ENCODE assay signal across 12 mouse cellular contexts in the genomic region with DNA sequence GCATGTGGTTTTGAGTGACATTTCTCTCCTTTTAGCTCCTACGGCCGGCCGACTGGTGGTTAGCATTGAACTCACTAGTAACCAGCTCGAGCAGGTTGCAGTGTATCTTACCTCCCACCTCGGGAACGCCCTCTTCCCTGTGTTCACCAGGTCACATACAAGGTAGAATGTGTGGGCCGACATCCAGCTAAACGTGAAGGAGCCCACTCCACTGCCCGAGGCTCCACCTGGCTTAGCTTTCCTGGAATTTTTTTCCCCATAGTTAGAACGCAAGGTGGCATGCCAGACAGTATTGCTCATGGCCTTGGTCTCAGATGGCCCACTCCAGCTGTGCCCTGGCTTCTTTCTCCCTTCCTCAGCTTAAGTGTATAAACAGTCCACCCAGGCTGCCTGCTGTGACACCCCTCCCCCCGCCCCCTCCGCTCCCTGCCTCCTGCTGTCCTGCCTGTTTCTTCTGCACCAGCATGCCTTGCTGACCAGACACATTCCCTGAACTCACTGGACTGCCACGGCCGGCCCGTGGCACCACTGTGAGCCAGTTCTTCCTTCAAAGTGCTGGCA. TPM values are rescaled to one million over a fixed set of nuclear protein-coding genes. Genes with fewer than 3 reads are reported as not detected.
DNase-seq lines count a peak whose midpoint lies in the region; ATAC-seq and TF ChIP-seq lines count a peak whose summit lies in the region.
"Had no signal": no experiment of that assay in that cellular context is flagged by ENCODE, and none has a peak within 500 bp of the region (broad histone marks: within the 10 kb centered on the region; RNA-seq: fewer than 3 reads in every experiment).

No protein-coding gene starts in this region.

- H3K9me3 ChIP-seq in forebrain, embryonic 15.5 days, result no peaks in the 10 kb centered on the region
- H3K9me3 ChIP-seq in forebrain, embryonic 14.5 days (replicated peaks; ENCODE audit: control insufficient read depth, low read length), result no peaks in the 10 kb centered on the region
- no peaks in the 10 kb centered on the region for H3K9me3 ChIP-seq in midbrain, embryonic 11.5 days (ENCODE audit: control insufficient read depth, low read length)
- no peaks in the 10 kb centered on the region for H3K9me3 ChIP-seq in midbrain, embryonic 15.5 days
- H3K9me3 ChIP-seq in stomach, postnatal 0 days (ENCODE audit: control insufficient read depth, low read length), result no peaks in the 10 kb centered on the region
- H3K9me3 ChIP-seq: embryonic facial prominence, embryonic 13.5 days; midbrain, embryonic 10.5 days had no signal

- no peak overlapping the region for H3K4me3 ChIP-seq in forebrain, embryonic 15.5 days
- no peak overlapping the region for H3K4me3 ChIP-seq in forebrain, embryonic 14.5 days (ENCODE audit: low read depth, low read length)
- H3K4me3 ChIP-seq in midbrain, embryonic 11.5 days (ENCODE audit: low read depth, low read length), result no peak overlapping the region
- no peak overlapping the region for H3K4me3 ChIP-seq in midbrain, embryonic 15.5 days
- H3K4me3 ChIP-seq in stomach, postnatal 0 days (ENCODE audit: low read depth, low read length), result no peak overlapping the region
- H3K4me3 ChIP-seq: embryonic facial prominence, embryonic 13.5 days; midbrain, embryonic 10.5 days had no signal

- 0 out of 2 replicates have a peak, but pooled peaks have one; percentile 38 for ATAC-seq in forebrain, embryonic 15.5 days (replicated peaks)
- ATAC-seq in forebrain, embryonic 14.5 days, result no peak
- peak; percentile 47; the same call in 1 of the 2 replicates for ATAC-seq in midbrain, embryonic 11.5 days (ENCODE audit: low FRiP score)
- ATAC-seq in midbrain, embryonic 15.5 days (replicated peaks), result no peak
- peak; percentile 53 for ATAC-seq in stomach, postnatal 0 days (ENCODE audit: low FRiP score, low TSS enrichment)
- no peak for ATAC-seq in inflammation-experienced regulatory T-cells, adult 6 months

- H3K9ac ChIP-seq in forebrain, embryonic 15.5 days (replicated peaks), result no peak overlapping the region
- H3K9ac ChIP-seq in forebrain, embryonic 14.5 days (ENCODE audit: low read length), result no peak overlapping the region
- H3K9ac ChIP-seq in midbrain, embryonic 11.5 days (ENCODE audit: low read length), result no peak overlapping the region
- no peak overlapping the region for H3K9ac ChIP-seq in midbrain, embryonic 15.5 days
- no peak overlapping the region for H3K9ac ChIP-seq in stomach, postnatal 0 days (ENCODE audit: low read length)
- H3K9ac ChIP-seq: embryonic facial prominence, embryonic 13.5 days had no signal

- no peaks in the 10 kb centered on the region for H3K27me3 ChIP-seq in forebrain, embryonic 15.5 days
- H3K27me3 ChIP-seq in forebrain, embryonic 14.5 days (replicated peaks; ENCODE audit: control insufficient read depth, insufficient read depth, low read length), result no peaks in the 10 kb centered on the region
- H3K27me3 ChIP-seq in midbrain, embryonic 11.5 days (ENCODE audit: control insufficient read depth, insufficient read depth, low read length), result no peaks in the 10 kb centered on the region
- H3K27me3 ChIP-seq in midbrain, embryonic 15.5 days (replicated peaks), result no peaks in the 10 kb centered on the region
- no peaks in the 10 kb centered on the region for H3K27me3 ChIP-seq in stomach, postnatal 0 days (ENCODE audit: control insufficient read depth, insufficient read depth, low read length)
- H3K27me3 ChIP-seq: embryonic facial prominence, embryonic 13.5 days had no signal

- no peak for DNase-seq in forebrain, embryonic 14.5 days (ENCODE audit: low spot score)
- DNase-seq in midbrain, embryonic 11.5 days (ENCODE audit: low spot score, missing footprints), result no peak
- DNase-seq in kidney, postnatal 25 days, result peak; percentile 77 to 93
- DNase-seq in stomach, postnatal 0 days (ENCODE audit: low spot score), result no peak
- DNase-seq in left cerebral cortex, adult 8-10 months (ENCODE audit: low spot score in 2 of 2), result no peak
- DNase-seq: cerebellum, postnatal 10 days had no signal

- H3K4me1 ChIP-seq in forebrain, embryonic 15.5 days, result no peaks in the 10 kb centered on the region
- no peaks in the 10 kb centered on the region for H3K4me1 ChIP-seq in forebrain, embryonic 14.5 days (ENCODE audit: control insufficient read depth, insufficient read depth, low read length)
- peaks cover 10% of the 10 kb centered on the region for H3K4me1 ChIP-seq in midbrain, embryonic 11.5 days (ENCODE audit: control insufficient read depth, insufficient read depth, low read length)
- no peaks in the 10 kb centered on the region for H3K4me1 ChIP-seq in midbrain, embryonic 15.5 days
- no peaks in the 10 kb centered on the region for H3K4me1 ChIP-seq in stomach, postnatal 0 days (replicated peaks; ENCODE audit: control insufficient read depth, insufficient read depth)

- no peak for TF ChIP-seq CTCF in stomach, postnatal 0 days (IDR thresholded peaks at IDR 0.05; ENCODE audit: low read depth)

- no peak for TF ChIP-seq EP300 in stomach, postnatal 0 days (optimal IDR thresholded peaks at IDR 0.05)

- 63% methylated on average over 15 of the region's 15 CpGs for whole genome bisulfite sequencing in forebrain, embryonic 15.5 days
- WGBS in forebrain, embryonic 14.5 days, result 54% methylated on average over 15 of the region's 15 CpGs
- 53% methylated on average over 15 of the region's 15 CpGs for WGBS in midbrain, embryonic 11.5 days
- WGBS in midbrain, embryonic 15.5 days, result 54% methylated on average over 15 of the region's 15 CpGs
- WGBS in stomach, postnatal 0 days, result 47% methylated on average over 15 of the region's 15 CpGs

- no peaks in the 10 kb centered on the region for H3K36me3 ChIP-seq in forebrain, embryonic 15.5 days
- no peaks in the 10 kb centered on the region for H3K36me3 ChIP-seq in forebrain, embryonic 14.5 days (ENCODE audit: control insufficient read depth, insufficient read depth, low read length)
- no peaks in the 10 kb centered on the region for H3K36me3 ChIP-seq in midbrain, embryonic 11.5 days (ENCODE audit: control insufficient read depth, insufficient read depth, low read length)
- no peaks in the 10 kb centered on the region for H3K36me3 ChIP-seq in midbrain, embryonic 15.5 days (replicated peaks)
- no peaks in the 10 kb centered on the region for H3K36me3 ChIP-seq in stomach, postnatal 0 days (ENCODE audit: control insufficient read depth, insufficient read depth, low read length)
- H3K36me3 ChIP-seq: embryonic facial prominence, embryonic 13.5 days; midbrain, embryonic 10.5 days had no signal

- no peak overlapping the region for H3K4me2 ChIP-seq in forebrain, embryonic 15.5 days (replicated peaks)
- H3K4me2 ChIP-seq in forebrain, embryonic 14.5 days (ENCODE audit: low read length), result no peak overlapping the region
- H3K4me2 ChIP-seq in midbrain, embryonic 11.5 days, result no peak overlapping the region
- no peak overlapping the region for H3K4me2 ChIP-seq in midbrain, embryonic 15.5 days
- H3K4me2 ChIP-seq in stomach, postnatal 0 days (replicated peaks; ENCODE audit: low read depth), result no peak overlapping the region
- H3K4me2 ChIP-seq: embryonic facial prominence, embryonic 13.5 days; liver, embryonic 11.5 days had no signal

- no peak overlapping the region for H3K27ac ChIP-seq in forebrain, embryonic 15.5 days (replicated peaks)
- H3K27ac ChIP-seq in forebrain, embryonic 14.5 days (ENCODE audit: low read depth, low read length), result no peak overlapping the region
- H3K27ac ChIP-seq in midbrain, embryonic 11.5 days (ENCODE audit: low read depth, low read length), result no peak overlapping the region
- H3K27ac ChIP-seq in midbrain, embryonic 15.5 days, result no peak overlapping the region
- H3K27ac ChIP-seq in stomach, postnatal 0 days (replicated peaks), result no peak overlapping the region
- H3K27ac ChIP-seq: embryonic facial prominence, embryonic 13.5 days had no signal

RNA-seq across cellular contexts. Expression of a gene that starts 33.7 kb away (rescaled TPM):
- 6.2 and 7.6 TPM in 2 replicates for polyA plus RNA-seq in forebrain, embryonic 15.5 days (2015; fragmentation: Nextera tagmentation; extraction: Ambion mirVana)
- polyA plus RNA-seq in forebrain, embryonic 14.5 days (2014; fragmentation: Nextera tagmentation; extraction: Ambion mirVana), result 6.7 and 8.1 TPM in 2 replicates
- 4.2 TPM in 2 replicates for polyA plus RNA-seq in midbrain, embryonic 11.5 days (2014; fragmentation: Nextera tagmentation; extraction: Ambion mirVana)
- polyA plus RNA-seq in midbrain, embryonic 15.5 days (2015; fragmentation: Nextera tagmentation; extraction: Ambion mirVana), result 12.5 and 12.6 TPM in 2 replicates
- polyA plus RNA-seq in stomach, postnatal 0 days (2015; fragmentation: Nextera tagmentation; extraction: Ambion mirVana), result 32.8 and 33.6 TPM in 2 replicates
- total RNA-seq in left cerebral cortex, adult 8-10 months (2022), result 10 to 100 TPM; 37.9 to 40.2 (median 39.0) TPM
- 10 to 100 TPM; 53.0 to 73.2 (median 58.3) TPM for polyA plus RNA-seq in inflammation-experienced regulatory T-cells, adult 6 months (2017; shearing (Covaris generic))

Comparison
In these comparisons a context has a peak if more than half of its experiments do, and no peak if none do; other contexts are left out.
1. ATAC-seq: peak in forebrain, embryonic 15.5 days (single experiment), midbrain, embryonic 11.5 days (single experiment) and stomach, postnatal 0 days (single experiment); none in forebrain, embryonic 14.5 days (single experiment), midbrain, embryonic 15.5 days (single experiment) and inflammation-experienced regulatory T-cells, adult 6 months (single experiment).
2. DNase-seq: peak in kidney, postnatal 25 days (2 of 2); none in forebrain, embryonic 14.5 days (single experiment), midbrain, embryonic 11.5 days (single experiment), stomach, postnatal 0 days (single experiment) and left cerebral cortex, adult 8-10 months (0 of 2).